Mouse (Mus musculus): ENCODE data around the gene Prr7.

Prr7 gene

DNA sequence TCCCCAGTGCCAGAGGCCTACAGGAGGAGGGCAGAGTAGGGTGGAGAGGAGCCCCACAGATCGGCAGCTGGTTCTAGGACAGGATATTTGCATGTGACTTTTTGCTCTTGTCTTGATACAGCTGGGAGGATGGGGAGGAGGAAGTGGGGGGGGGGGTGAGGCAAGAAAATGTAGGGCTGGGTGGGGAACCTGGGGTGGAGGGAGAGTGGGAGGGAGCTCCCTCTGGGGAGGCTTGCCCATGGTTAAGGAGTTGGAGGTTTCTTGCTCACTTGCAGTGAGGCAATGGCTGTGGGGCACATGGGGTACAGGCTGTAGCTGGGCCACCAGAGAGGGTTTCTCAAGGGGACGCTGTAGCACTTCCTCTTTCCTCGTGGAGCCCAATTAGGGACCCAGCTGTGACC lies 16.5 kb upstream of the Prr7 start:
- in situ Hi-C loops (cut with MboI; ENCODE audit: low sequenced_read_pairs), result no loop called here

DNA sequence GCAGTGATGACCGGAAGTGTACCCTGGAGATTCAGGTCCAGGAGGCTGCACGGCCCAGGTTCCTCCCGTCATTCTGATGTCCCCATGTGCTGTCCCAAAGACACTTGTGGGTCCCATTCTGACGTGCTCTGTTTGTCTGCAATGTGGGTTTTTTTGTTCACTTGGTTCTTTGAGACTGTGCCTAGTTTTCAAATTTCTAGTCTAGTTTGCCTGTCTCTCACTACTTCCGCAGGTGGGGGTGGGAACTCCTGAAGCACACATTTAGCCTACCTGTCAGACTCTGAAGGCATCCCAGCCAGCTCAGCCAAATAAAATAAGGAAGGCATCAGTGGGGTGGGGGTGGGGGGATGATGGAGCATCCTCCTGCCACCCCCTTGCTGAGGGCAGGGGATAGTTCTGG lies 15.9 kb upstream of the Prr7 start:
- in situ Hi-C loops (cut with MboI; ENCODE audit: low sequenced_read_pairs), result no loop called here

DNA sequence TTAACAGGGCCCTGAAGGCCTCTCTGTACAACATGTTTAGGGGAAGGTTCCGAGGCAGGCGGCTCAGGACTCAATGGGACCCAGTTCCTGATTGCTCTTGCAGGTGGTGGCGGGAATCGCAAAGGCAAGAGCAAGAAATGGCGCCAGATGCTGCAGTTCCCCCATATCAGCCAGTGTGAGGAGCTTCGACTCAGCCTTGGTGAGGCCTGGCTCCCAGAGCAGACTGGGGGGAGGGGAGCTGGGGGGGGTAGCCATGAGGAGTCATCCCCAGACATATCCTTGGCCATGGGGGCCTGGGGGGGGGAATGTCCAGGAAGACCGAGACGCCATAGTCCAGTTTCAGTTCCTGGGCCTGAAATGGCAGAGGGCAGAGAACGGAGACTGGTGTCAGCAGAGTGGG lies 14.9 kb upstream of the Prr7 start:
- in situ Hi-C loops (cut with MboI; ENCODE audit: low sequenced_read_pairs), result no loop called here

GRCm38 (mm10) chr13:55449679-55450441 lies 14.2 kb upstream of the Prr7 start:
- in situ Hi-C loops (cut with MboI; ENCODE audit: low sequenced_read_pairs), result no loop called here

DNA sequence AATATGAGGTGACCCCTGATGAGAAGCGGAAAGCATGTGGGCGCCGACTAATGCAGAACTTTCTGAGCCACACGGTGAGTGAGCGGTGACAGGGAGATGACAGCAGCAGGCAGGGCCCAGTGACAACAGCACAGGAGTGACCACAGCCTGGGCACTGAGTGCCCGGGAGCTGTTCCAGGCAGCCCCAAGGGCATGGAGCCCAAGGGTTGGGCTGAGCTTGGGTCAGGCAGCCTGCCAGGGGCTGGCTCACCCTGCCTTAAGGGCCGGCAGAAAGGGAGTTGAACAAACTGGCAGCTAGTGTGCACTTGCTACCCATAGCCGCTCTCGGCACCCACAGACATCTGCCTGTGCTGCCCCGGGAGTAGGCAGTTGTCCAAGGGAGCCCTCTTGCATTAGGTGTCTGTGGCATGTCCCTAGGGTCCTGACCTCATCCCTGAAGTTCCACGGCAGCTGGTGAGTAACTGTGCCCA lies 13.5 kb upstream of the Prr7 start:
- in situ Hi-C loops (cut with MboI; ENCODE audit: low sequenced_read_pairs), result no loop called here

- in situ Hi-C loops (cut with MboI; ENCODE audit: low sequenced_read_pairs), result no loop called here
Measured at GRCm38 (mm10) chr13:55451296-55451695, 12.8 kb upstream of the Prr7 start.

DNA sequence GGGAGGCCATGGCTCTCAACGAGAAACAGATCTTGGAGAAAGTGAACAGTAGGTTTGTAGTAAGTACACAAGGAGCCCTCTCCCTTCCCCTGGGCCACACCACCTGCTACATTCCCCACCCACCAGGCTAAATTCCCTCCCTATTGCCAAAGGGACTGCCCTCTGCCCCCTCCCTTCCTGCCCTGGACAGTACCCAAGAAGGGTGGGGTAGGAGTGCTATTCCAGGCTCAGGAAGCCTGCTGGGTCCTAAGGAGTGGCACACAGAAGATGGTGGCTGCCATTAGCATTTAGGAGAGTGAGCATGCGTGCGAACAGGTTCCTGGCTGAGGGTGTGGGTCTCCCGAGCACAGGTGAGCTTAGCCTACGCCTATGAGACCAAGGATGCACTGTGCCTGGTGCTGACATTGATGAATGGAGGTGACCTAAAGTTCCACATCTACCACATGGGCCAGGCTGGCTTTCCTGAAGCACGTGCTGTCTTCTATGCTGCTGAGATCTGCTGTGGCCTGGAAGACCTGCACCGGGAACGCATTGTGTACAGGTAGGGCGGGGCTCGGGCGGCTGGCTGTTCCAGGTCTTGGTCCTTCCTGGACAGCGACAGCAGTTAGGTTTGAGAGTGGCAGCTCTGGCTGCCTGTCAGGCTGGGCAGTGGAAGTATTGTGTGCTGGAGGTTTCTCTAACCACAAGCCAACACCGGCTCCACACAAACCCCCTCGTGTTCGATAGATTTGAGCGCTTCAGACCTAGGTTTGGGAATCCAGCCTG lies 12.1 kb upstream of the Prr7 start:
- in situ Hi-C loops (cut with MboI; ENCODE audit: low sequenced_read_pairs), result no loop called here

GRCm38 (mm10) chr13:55462965-55463364 lies 1.1 kb upstream of the Prr7 start:
- in situ Hi-C loops (cut with MboI; ENCODE audit: low sequenced_read_pairs), result no loop called here

DNA sequence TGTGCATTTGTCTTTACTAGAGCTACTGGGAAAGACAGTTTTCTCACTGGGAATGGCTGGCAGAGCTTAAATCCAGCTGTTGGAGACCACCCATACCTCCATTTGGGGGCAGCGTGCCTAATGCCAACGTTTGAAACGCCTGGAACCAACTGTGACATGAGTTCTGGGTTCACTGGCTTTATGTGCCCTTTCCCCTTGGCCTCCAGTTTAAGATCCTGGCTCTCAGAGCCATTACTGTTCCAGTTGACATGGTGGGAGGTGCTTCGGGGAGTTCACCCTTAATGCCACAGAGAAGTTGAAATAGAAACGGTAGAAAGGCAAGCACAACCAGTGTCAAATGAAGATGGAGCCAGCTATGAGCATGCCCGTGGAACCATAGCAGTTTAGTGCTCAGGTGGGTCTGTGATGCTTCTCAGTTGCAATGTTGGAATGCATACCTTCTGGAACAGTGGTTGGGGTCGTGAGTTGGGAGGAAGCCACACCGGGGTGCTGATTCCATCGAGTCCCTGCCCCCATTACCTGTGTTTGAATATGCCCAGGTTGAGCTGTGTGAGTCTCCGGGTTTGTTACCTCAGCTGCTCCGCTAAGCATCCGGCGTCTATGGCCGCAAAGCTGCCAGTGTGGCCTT lies 554 bp upstream of the Prr7 start:
- in situ Hi-C loops (cut with MboI; ENCODE audit: low sequenced_read_pairs), result no loop called here

- in situ Hi-C loops (cut with MboI; ENCODE audit: low sequenced_read_pairs), result loop anchor here (5.0 kb wide), 1 partner anchor 38 kb away; the partner anchor contains the start of gene F12
Measured at GRCm38 (mm10) chr13:55465184-55465583, 1.1 kb downstream of the Prr7 start.

GRCm38 (mm10) chr13:55465830-55466440 lies 1.9 kb downstream of the Prr7 start:
- in situ Hi-C loops (cut with MboI; ENCODE audit: low sequenced_read_pairs), result loop anchor here (5.0 kb wide), 1 partner anchor 39 kb away; the partner anchor contains the start of gene F12

GRCm38 (mm10) chr13:55468851-55469560 lies 4.9 kb downstream of the Prr7 start:
- in situ Hi-C loops (cut with MboI; ENCODE audit: low sequenced_read_pairs), result loop anchor here (5.0 kb wide), 1 partner anchor 42 kb away; the partner anchor contains the start of gene F12

DNA sequence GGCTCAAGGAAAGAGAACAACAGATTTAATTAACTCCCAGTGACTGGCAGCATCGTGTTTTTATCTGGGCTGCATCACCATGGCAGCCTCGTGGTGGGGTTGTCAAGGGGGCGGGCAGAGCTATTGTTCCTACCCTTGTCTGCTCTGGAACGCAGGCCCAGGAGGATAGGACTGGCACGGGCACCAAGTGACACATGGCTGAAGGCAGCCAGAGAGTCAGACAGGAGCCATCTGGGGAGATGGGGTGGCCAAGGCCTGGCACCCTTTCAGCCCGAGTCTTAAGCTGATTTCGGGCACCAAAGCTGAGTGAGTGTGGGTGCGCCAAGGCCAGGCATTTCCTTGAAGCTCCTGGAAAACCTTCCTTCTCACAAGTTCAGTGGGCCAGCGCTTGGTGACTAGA lies 6.3 kb downstream of the Prr7 start:
- in situ Hi-C loops (cut with MboI; ENCODE audit: low sequenced_read_pairs), result no loop called here

GRCm38 (mm10) chr13:55471156-55471818 lies 7.2 kb downstream of the Prr7 start:
- in situ Hi-C loops (cut with MboI; ENCODE audit: low sequenced_read_pairs), result no loop called here

GRCm38 (mm10) chr13:55471819-55472131 lies 7.7 kb downstream of the Prr7 start:
- in situ Hi-C loops (cut with MboI; ENCODE audit: low sequenced_read_pairs), result no loop called here

DNA sequence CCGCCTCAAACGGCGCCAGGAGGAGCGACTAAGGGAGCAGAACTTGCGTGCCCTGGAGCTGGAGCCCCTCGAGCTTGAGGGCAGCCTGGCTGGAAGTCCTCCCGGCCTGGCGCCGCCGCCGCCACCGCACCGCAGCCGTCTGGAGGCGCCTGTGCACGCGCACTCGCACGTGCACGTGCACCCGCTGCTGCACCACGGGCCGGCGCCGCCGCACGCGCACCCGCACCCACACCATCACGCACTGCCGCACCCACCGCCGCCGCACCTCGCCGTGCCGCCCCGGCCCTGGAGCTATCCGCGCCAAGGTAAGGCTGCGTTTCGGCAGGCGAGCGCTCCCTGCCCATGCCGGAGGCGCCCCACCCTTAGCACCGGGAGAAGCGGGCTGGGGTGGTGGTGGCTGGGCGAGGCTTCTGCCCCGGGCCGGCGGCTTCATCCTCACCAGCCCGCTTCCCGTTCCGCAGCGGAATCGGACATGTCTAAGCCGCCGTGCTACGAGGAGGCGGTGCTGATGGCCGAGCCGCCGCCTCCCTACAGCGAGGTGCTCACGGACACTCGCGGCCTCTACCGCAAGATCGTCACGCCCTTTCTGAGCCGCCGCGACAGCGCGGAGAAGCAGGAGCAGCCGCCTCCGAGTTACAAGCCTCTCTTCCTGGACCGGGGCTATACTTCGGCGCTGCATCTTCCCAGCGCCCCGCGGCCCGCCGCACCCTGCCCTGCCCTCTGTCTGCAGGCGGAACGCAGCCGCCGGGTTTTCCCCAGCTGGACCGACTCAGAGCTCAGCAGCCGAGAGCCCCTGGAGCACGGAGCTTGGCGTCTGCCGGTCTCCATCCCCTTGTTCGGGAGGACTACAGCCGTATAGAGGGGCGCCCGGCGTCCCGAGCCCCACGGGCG lies 8.3 kb downstream of the Prr7 start:
- in situ Hi-C loops (cut with MboI; ENCODE audit: low sequenced_read_pairs), result no loop called here

GRCm38 (mm10) chr13:55473076-55473831 lies 9.2 kb downstream of the Prr7 start:
- in situ Hi-C loops (cut with MboI; ENCODE audit: low sequenced_read_pairs), result no loop called here

DNA sequence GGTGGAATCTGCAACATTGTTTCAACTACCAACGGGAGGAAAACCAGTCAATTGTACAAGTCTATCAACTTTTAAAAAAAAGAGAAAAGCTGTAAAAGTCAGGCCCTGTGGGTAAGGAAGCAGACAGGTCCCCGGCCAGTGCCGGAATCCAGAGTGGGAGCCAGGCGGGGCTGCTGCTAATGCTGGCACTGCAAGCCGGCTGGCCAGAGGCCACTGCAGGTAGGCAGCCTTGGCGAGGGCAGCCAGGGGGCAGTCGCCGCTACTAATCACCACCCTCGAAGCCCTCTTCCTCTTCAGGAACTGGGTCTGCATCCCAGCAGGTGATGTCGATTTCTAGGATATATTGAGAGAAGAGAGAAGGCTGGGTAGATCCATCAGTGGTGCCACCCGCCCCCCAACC lies 9.9 kb downstream of the Prr7 start:
- in situ Hi-C loops (cut with MboI; ENCODE audit: low sequenced_read_pairs), result no loop called here

All from CH12F3 (cell line).